Mouse (Mus musculus): ENCODE data around the gene Calu. TPM values are rescaled to one million over a fixed set of nuclear protein-coding genes. Genes with fewer than 3 reads are reported as not detected.
"Not testable (repeated sequence)": the region's sequence is repeated elsewhere in the genome, so short reads cannot be mapped to it uniquely, and the experiment has no call there.

The Calu gene
- polyA plus RNA-seq, 1 experiment, result 59.8 TPM

DNA sequence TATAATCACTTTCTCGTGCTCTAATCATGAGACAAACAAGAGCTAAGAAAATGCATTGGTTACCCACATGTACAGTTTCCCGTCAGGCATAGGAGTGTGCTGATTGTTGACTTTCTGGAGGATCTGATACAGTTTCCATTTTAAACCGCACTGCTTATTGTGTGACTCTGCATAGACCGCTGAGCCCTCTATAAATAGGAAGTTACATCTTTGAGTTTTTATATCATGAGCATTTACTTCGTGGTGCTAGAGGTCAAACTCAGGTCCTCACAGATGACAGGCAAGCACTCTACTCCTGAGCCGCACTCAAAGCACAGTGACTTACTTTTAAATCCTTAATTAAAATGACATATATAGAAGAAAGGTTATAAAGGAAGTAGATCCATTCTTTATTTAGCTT, 12.3 kb downstream of the Calu start:
- WGBS, result 69% methylated on average over 6 of the region's 6 CpGs

DNA sequence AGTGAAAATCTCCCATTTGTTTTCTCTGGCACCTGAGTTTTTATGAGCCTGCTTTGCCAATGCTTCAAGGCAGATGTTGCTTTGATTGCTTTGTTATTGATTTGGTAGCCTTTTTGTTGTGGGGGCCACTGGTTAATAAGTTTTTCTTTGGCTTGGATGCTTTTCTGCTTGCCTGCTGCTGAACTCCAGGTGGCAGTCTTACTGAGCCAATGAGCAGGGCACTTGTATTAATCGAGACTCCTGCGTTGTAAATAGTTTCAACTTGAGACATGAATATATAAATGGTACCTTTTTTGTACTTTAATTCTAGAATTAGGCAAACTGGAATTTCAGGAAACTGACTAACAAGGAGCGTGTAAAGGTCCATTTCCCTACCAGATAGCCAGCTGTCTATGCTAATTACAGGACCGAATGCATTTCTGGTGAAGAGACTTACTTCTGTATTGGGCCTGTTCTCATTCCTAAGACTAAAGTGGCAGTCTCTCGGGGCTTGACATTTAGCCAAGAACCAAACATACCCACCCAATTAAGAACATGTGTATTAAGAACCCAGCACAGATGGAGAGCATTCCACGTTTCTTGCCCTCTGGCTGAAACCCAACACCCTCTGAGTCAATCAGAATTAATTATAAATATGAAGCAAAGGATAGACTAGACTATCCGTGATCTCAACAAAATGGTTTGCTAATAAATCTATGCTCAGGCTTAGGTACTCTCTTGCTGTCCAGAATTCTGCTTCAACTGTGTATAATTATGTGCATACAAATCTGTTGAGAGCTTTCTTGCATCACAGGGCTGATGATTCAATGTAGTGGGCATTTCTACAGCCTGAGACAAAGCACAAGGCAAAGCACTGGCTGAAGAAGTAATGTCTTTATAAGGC, 14.6 kb downstream of the Calu start:
- 51% methylated on average over 7 of the region's 7 CpGs for WGBS
- no peak for DNase-seq (ENCODE audit: low read depth, low spot score)

More for the DNA sequence above, 12.3 kb downstream of the Calu start:
- no peak for DNase-seq (ENCODE audit: low read depth, low spot score)

DNA sequence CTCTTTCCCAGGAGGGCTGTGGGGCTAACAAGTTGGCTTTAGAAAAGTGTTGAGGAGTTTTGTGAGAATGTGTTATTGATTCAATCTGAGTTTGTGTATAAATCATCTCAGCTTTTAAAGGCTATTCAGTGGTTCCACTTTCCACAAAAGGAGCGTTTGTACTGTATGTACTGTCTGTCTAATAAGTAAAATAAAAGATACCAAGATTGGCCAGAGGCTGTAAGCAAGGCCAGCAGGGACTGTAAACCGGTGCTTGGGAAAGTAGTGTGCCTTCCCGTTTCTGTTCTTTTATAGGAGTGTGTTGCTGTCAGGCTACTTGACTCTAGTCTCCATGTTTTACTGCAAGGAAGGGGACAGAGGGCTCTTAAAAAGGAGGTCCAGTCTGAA, 15.3 kb downstream of the Calu start:
- 64% methylated on average over 3 of the region's 3 CpGs for WGBS
- DNase-seq (ENCODE audit: low read depth, low spot score), result no peak

GRCm38 (mm10) chr6:29365277-29365676, 17.4 kb downstream of the Calu start:
- DNase-seq (ENCODE audit: low read depth, low spot score), result no peak
- 88% methylated on average over 1 of the region's 1 CpGs for WGBS

DNA sequence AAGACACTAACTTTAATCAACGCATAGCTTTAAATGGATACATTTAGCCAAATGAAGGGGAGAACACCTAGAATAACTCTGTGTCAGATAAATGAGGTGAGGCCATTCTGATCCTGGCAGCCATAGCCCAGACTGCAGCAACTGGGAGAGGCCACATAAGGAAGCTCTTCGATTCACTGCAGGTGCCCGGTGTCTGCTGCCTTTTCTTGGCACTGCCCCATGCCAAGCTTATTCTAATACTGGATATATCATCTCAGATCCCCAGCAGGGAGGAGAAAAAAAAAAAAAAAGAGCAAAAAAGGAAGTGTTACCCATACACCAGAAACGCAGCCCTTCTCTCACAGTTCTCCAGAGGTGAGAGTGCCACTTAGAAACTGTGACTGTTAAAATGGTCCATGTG, 29.5 kb downstream of the Calu start:
- DNase-seq (ENCODE audit: low read depth, low spot score), result no peak
- 65% methylated on average over 4 of the region's 4 CpGs for WGBS

DNA sequence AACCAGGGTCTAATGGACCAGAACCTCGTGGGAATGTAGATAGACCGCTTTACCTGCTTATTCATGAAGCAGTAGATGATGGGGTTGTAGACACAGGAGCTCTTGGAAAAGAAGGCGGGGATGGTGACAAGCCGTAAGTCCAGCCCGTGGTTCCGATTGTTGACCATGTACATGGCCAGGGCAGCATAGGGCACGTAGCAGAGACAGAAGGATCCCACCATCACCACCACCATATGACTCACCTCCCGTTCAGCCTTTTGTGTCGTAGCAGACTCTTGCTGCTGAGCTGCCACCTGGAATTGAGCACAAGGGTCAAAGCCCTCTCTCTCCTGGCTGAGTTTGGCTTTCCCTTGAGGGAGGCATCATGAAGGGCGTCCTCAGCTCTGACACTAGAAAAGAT, 30.8 kb downstream of the Calu start:
- DNase-seq (ENCODE audit: low read depth, low spot score), result no peak
- WGBS, result 88% methylated on average over 10 of the region's 10 CpGs

- no peak for DNase-seq (ENCODE audit: low read depth, low spot score)
- WGBS, result 95% methylated on average over 6 of the region's 6 CpGs
These were observed 32.1 kb downstream of the Calu start for GRCm38 (mm10) chr6:29379954-29380353.

DNA sequence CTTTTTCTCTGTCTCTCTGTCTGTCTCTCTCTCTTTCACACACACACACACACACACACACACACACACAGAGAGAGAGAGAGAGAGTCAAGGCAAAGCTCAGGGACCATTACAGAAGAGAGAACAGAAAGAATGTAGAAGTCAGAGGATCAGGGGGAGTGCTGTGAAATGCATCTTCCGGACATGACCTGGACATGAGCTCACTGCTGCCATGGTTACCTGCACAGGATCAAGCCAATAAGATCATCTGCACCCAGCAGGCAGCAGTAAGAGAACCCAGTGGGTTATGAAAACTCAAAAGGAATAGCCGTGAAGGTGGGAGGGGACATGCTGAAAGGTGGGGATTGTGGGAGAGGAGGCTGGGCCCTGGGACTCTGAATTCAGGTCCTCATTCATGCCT, 34.6 kb downstream of the Calu start:
- DNase-seq (ENCODE audit: low read depth, low spot score), result no peak
- WGBS, result 53% methylated on average over 2 of the region's 2 CpGs

DNA sequence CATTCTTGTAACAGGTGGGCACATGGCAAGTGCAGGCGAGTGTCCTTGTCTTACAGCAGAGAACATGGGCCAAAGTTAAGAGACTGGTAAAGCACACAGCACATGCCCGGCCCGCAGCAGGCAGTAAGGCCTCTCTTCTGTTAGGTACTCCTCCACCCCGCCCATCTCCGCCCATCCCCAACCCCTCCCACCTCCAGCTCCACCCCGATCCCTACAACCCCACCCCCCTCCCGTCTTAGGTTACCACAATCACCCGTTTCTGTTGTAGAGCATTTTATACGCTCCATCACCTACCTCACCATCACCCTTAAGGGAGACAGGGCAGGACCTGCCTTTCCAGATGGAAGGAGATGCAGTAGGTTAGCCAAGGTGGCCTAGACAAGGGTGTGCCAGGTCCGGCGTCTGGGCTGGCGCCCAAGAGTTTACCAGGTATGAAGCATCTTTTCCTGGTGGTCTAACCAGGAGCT, 40.2 kb downstream of the Calu start, which contains the start of gene Opn1sw:
Opn1sw (minus strand) TSS at position 417 of the 467 bp plus-strand sequence.
- WGBS, result 4% methylated on average over 12 of the region's 12 CpGs
- DNase-seq (ENCODE audit: low read depth, low spot score), result no peak

- DNase-seq (ENCODE audit: low read depth, low spot score), result peak; percentile 75
- WGBS, result 4% methylated on average over 11 of the region's 11 CpGs
These were observed 40.8 kb downstream of the Calu start for GRCm38 (mm10) chr6:29388606-29389080.

GRCm38 (mm10) chr6:29389425-29389824, 41.6 kb downstream of the Calu start:
- 49% methylated on average over 9 of the region's 9 CpGs for WGBS
- no peak for DNase-seq (ENCODE audit: low read depth, low spot score)

GRCm38 (mm10) chr6:29390500-29390899, 42.6 kb downstream of the Calu start:
- 60% methylated on average over 1 of the region's 1 CpGs for WGBS
- not testable (repeated sequence) for DNase-seq (ENCODE audit: low read depth, low spot score)

DNA sequence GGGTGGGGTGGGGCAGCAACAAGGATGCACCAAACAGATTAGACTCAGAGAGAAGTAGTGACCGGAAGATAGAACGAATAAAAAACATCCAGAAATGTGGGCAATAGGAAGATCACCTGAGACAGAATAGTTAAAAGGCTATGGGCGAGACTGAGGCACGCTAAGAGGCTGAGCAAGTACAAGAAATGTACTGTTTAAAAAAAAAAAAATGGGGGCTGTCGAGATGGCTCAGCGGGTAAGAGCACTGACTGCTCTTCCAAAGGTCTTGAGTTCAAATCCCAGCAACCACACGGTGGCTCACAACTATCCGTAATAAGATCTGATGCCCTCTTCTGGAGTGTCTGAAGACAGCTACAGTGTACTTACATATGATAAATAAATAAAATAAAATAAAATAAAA, 43.4 kb downstream of the Calu start:
- not testable (repeated sequence) for DNase-seq (ENCODE audit: low read depth, low spot score)
- WGBS, result 72% methylated on average over 8 of the region's 8 CpGs

- WGBS, result 68% methylated on average over 4 of the region's 4 CpGs
- DNase-seq (ENCODE audit: low read depth, low spot score), result no peak
These were observed 43.9 kb downstream of the Calu start for GRCm38 (mm10) chr6:29391802-29392201.

DNA sequence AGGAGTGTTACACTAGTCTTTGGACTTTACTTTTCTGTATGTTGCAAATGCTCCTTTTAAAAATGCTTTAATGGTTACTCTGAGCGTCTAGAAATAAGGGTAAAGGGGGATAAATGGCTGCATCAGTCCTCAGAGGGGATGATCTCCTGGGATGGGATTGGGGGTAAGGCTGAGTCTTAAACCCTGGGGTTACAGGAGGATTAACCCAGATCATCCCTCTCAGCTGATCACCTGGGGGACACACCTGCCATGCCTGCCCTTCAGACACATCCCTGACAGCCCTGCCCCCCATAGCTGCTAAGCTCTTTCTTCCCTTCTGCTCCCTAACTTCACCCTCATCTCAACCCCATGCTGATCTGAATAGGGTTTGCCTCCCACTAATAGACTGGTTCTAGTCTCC, 46.4 kb downstream of the Calu start:
- DNase-seq (ENCODE audit: low read depth, low spot score), result no peak
- WGBS, result 71% methylated on average over 1 of the region's 1 CpGs

DNA sequence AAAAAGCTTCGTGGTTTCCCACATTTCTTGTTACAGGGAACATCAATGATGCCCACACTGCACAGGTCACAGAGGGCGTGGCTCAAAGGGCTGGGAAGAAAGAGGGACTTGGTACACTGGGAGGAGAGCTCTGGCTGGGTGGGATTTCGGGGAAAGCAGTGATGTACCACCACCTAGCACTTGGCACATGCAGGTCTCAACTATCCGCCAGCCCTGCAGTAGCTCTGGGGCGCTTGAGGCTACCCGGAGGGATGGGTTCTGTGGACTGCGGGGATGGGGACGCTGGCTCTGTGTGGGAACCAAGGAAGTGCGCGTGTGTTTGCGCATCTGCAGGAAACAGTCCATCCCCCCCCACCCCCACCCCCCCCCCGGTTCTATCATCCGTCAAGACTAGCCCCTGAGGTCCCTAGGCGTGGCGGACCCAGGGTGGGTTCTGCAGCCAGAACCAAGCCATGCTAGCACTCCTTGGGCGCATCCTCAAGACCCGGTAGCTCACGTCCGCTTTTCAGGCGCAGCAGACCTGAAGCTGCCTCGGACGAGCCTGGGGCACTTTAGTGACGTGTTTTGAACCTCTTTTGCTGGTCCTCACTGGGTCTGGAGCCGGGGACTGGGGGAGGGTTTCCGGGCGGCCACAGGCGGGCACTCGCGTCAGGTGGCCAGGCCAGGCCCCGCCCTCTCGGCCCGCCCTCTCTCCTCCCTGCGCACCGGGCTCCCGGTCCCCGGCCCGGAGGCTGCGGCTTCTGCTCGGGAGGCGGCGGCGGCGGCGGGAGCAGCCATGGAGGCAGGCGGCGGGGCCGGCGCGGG, 48.2 kb downstream of the Calu start, which contains the start of gene Ccdc136:
Ccdc136 (plus strand) TSS at position 400 of the 804 bp plus-strand sequence.
- WGBS, result under 1% methylated on average over 49 of the region's 49 CpGs
- no peak for DNase-seq (ENCODE audit: low read depth, low spot score)

- DNase-seq (ENCODE audit: low read depth, low spot score), result no peak
- 12% methylated on average over 24 of the region's 24 CpGs for WGBS
These were observed 49.1 kb downstream of the Calu start for GRCm38 (mm10) chr6:29396714-29397540.

- no peak for DNase-seq (ENCODE audit: low read depth, low spot score)
- 44% methylated on average over 6 of the region's 6 CpGs for WGBS
These were observed 49.7 kb downstream of the Calu start for GRCm38 (mm10) chr6:29397575-29397974.

- DNase-seq (ENCODE audit: low read depth, low spot score), result no peak
- 83% methylated on average over 4 of the region's 4 CpGs for WGBS
These were observed 52.0 kb downstream of the Calu start for GRCm38 (mm10) chr6:29399851-29400250.
